Mouse (Mus musculus): Measurements from ENCODE around the gene Dxo.

DNA sequence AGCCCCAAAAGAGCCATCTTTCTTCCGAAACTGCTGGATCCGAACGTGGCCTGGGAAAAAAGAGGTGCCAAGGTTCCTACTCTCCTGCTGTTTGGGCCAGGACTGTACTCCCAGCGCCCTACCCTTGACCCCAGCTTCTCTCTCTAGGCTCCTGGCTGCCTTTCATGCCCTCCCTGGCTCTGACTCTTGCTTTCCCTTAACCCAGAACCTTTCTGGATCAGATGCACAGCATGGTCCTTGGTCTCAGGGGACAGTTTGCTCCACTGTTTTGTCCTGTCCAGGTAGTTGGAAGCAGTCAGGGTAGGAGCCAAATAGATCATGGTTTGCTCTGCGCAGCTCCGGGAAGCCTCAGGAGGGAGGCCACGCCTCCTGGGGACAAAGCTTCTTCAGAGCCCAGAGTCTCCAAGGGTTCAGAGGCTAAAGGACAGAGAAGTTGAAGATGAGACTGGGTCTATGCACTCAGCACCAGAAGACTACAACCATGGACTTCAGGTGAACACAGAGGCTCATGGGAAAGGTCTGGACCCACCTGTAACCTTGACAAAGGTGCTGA lies 21.9 kb upstream of the Dxo start:
- TF ChIP-seq GATA1 (IDR thresholded peaks at IDR 0.05; ENCODE audit: borderline replicate concordance, low read length), result no peak
- no peak for TF ChIP-seq FLI1 (IDR thresholded peaks at IDR 0.05; ENCODE audit: low read length)

All from megakaryocyte, embryonic 14.5 days (primary cell).